Mouse (Mus musculus) heart, embryonic 14.5 days (tissue): Measurements from ENCODE around the gene Klf7. TPM values are rescaled to one million over a fixed set of nuclear protein-coding genes. Genes with fewer than 3 reads are reported as not detected.

Experiments
- ATAC-seq: fragments of 200-750 bp; cut with Nextera tagmentation; 2 replicates; pipeline ENCODE4 v1.8.0; 2017; ENCODE audit warnings: low read depth, moderate TSS enrichment; ENCODE audit not compliant: insufficient number of reproducible peaks, insufficient read depth, low FRiP score
- H3K27ac ChIP-seq, 2 experiments: fragments of 200-500 bp in 1 of 2; fragments of 300-500 bp in 1 of 2; sonication (generic) in 1 of 2; replicated peaks in 1 of 2; 2 replicates each; pipeline ENCODE4 v1.5.1; 2012 to 2014; ENCODE audit warnings: low read depth in 2 of 2, low read length in 2 of 2, control low read depth in 1 of 2, mild to moderate bottlenecking in 1 of 2, mixed read lengths in 1 of 2; ENCODE audit not compliant: control insufficient read depth in 1 of 2, insufficient read depth in 1 of 2
- H3K27me3 ChIP-seq: fragments of 300-500 bp; sonication (generic); 2 replicates; pipeline ENCODE4 v1.6.1; 2014; ENCODE audit warnings: mild to moderate bottlenecking, low read length, control low read depth; ENCODE audit not compliant: control insufficient read depth, insufficient read depth
- H3K36me3 ChIP-seq: fragments of 300-500 bp; sonication (generic); 2 replicates; pipeline ENCODE4 v1.6.1; 2014; ENCODE audit warnings: mild to moderate bottlenecking, control low read depth, low read length, mixed read lengths; ENCODE audit not compliant: control insufficient read depth, insufficient read depth
- H3K4me1 ChIP-seq, 2 experiments: fragments of 200-500 bp in 1 of 2; fragments of 300-500 bp in 1 of 2; sonication (generic) in 1 of 2; 2 replicates each; pipeline ENCODE4 v1.6.1; 2012 to 2014; ENCODE audit warnings: low read length in 2 of 2, control low read depth in 1 of 2, mixed read lengths in 1 of 2; ENCODE audit not compliant: control insufficient read depth in 2 of 2, insufficient read depth in 2 of 2
- H3K4me2 ChIP-seq: fragments of 300-500 bp; sonication (generic); 2 replicates; pipeline ENCODE4 v1.6.1; 2014; ENCODE audit warnings: mild to moderate bottlenecking, low read length
- H3K4me3 ChIP-seq, 2 experiments: fragments of 200-500 bp in 1 of 2; fragments of 300-500 bp in 1 of 2; sonication (generic) in 1 of 2; 2 replicates each; pipeline ENCODE4 v1.5.1; 2012 to 2014; ENCODE audit warnings: low read length in 2 of 2, mild to moderate bottlenecking in 2 of 2, control low read depth in 1 of 2, low read depth in 1 of 2, moderate library complexity in 1 of 2; ENCODE audit not compliant: control insufficient read depth in 1 of 2, insufficient read depth in 1 of 2
- H3K9ac ChIP-seq: fragments of 300-500 bp; sonication (generic); 2 replicates; pipeline ENCODE4 v1.6.1; 2014; ENCODE audit warnings: mild to moderate bottlenecking, low read length
- H3K9me3 ChIP-seq: fragments of 300-500 bp; sonication (generic); 2 replicates; pipeline ENCODE4 v1.6.1; 2016; ENCODE audit warnings: low read length, control low read depth; ENCODE audit not compliant: control insufficient read depth
- WGBS: fragments of 180-500 bp; shearing (Covaris S2); extraction: QIAGEN DNeasy Blood & Tissue Kit; methylation state at CpG from one replicate; pipeline ENCODE4 v1.1.7; 2014; 5-methylcytosine and 5-hydroxymethylcytosine counted together
- polyA plus RNA-seq: library from polyadenylated mRNA; unstranded; fragments of >200 nt; fragmentation: Nextera tagmentation; extraction: Ambion mirVana; gene quantifications from 2 replicates; pipeline ENCODE4 v1.2.1, GENCODE M21; 2014

Gene Klf7
- polyA plus RNA-seq, 1 experiment from 2014 or later = 15.6 TPM

DNA sequence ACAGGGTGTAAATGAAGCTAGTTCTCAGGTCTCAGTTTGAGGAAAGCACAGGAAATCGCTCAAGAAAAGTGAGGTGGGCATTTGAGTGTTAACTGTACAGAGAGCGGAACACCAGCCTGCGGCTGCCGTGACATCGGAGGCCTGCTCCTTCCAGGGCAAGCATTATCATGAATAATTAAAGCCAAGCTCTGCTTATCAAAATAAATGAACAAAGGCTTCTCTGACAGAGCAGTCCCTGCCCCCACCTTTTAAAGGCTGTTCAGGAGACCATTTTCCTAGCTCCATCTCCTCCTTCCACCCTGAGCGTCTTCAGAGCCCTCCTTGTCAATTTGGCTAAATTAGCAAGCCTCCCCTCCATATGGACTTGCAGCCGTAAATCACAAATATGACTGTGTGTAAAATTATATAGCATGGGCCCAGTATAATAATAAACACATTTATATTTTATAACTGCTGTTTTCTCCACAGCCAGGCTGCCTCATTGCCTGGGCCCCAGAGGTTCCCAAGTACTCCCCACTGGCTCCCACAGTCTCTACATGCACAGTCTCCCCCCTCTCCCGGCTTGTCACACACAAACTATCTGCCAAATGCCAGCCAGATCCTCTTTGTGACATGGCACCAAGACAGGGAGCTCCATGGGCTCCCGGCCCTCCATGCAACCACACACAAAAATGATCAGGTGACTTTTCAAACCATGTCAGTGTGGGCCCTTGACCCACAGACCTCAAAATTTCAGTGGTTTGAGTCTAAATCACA is 61.2 kb downstream of the Klf7 start:
- H3K36me3 ChIP-seq = peaks cover 12% of the 10 kb centered on the region
- no peak overlapping the region for H3K4me3 ChIP-seq
- H3K27ac ChIP-seq = no peak overlapping the region; a peak in 1 of 4 replicates
- no peak for ATAC-seq
- H3K9ac ChIP-seq = peak overlapping the region; percentile 26; the same call in 1 of the 2 replicates
- H3K4me1 ChIP-seq = peaks cover 11 to 18% of the 10 kb centered on the region in 2 experiments
- 0 out of 2 replicates have a peak overlapping the region, but pooled peaks have one; percentile 14 for H3K4me2 ChIP-seq
- no peaks in the 10 kb centered on the region for H3K27me3 ChIP-seq
- WGBS = 52% methylated on average over 9 of the region's 9 CpGs
- no peaks in the 10 kb centered on the region for H3K9me3 ChIP-seq

DNA sequence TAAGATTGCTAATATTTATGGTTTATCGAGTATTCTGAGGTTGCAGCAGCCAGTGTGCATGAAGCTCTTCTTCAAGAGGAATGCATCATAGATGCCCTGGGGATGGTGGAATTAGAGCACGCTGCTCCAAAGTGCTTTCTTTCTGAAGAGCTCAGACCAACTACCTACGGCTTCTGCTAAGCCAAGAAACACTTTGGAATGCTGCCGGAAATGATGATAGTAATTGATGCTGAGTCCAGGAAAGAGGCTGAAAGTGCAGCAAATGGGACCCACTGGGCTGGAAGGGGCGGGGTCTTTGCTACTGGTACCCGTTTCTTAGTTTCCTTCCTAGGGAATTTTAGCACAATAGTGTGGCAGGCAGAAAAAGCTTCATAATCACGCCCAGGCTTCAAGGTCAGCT is 62.0 kb downstream of the Klf7 start:
- ATAC-seq = no peak
- 75% methylated on average over 7 of the region's 7 CpGs for WGBS
- H3K27ac ChIP-seq = no peak overlapping the region

DNA sequence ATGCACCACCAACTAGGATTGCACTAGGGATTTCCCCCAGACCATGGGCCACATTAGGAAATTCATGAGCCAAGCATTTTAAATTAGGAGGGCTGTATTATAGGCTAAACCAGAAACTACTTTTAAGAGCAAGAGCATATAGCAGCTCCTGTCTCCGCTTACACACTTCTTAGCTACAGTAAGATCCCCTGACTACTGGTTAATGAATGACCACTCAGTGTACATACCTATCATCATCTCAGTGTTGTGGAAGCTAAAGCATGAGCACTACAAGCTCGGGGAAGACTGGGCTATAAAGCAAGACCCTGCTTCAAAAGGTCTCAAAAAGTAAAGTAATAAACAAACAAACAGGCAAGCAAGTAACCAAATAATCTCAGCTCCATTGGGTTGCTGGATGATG is 65.5 kb downstream of the Klf7 start:
- H3K36me3 ChIP-seq = peaks cover 9% of the 10 kb centered on the region
- H3K9ac ChIP-seq = no peak overlapping the region
- H3K4me1 ChIP-seq = peaks cover 11 to 21% of the 10 kb centered on the region in 2 experiments
- no peaks in the 10 kb centered on the region for H3K9me3 ChIP-seq
- H3K4me3 ChIP-seq = no peak overlapping the region
- H3K27me3 ChIP-seq = no peaks in the 10 kb centered on the region
- H3K4me2 ChIP-seq = no peak overlapping the region
- H3K27ac ChIP-seq = no peak overlapping the region
- no peak for ATAC-seq
- WGBS = 82% methylated on average over 2 of the region's 2 CpGs

More for the DNA sequence above, 62.0 kb downstream of the Klf7 start:
- H3K9ac ChIP-seq = no peak overlapping the region
- no peak overlapping the region for H3K4me3 ChIP-seq
- H3K36me3 ChIP-seq = peaks cover 9% of the 10 kb centered on the region
- H3K27me3 ChIP-seq = no peaks in the 10 kb centered on the region
- H3K4me2 ChIP-seq = no peak overlapping the region
- H3K9me3 ChIP-seq = no peaks in the 10 kb centered on the region
- peaks cover 11 to 18% of the 10 kb centered on the region in 2 experiments for H3K4me1 ChIP-seq

DNA sequence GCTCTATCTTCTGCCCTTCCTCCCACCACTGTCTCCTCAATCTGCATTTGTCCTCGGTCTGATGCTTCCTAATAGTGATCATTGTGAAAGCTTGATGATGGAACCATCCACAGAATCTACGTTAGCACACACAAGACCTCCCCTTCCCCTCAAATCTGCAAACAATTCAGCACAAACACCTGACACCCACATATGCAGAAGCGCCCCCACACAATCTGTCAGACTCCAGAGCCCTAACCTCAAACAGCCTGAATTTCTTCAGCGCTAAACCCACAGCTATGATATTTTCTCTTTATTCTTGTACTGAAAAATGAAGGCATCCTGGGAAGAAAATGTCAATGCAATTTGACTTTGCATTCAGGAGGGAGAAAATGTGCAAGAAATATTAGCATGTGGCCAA is 66.1 kb downstream of the Klf7 start:
- Histone ChIP-seq H3K9me3 (no peaks in the 10 kb centered on the region), H3K27ac (no peak overlapping the region), H3K4me3 (no peak overlapping the region), H3K4me2 (no peak overlapping the region), H3K9ac (no peak overlapping the region), H3K36me3 (peaks cover 9% of the 10 kb centered on the region), H3K4me1 (peaks cover 9 to 16% of the 10 kb centered on the region in 2 experiments), H3K27me3 (no peaks in the 10 kb centered on the region)
- 85% methylated on average over 4 of the region's 4 CpGs for WGBS
- no peak for ATAC-seq

DNA sequence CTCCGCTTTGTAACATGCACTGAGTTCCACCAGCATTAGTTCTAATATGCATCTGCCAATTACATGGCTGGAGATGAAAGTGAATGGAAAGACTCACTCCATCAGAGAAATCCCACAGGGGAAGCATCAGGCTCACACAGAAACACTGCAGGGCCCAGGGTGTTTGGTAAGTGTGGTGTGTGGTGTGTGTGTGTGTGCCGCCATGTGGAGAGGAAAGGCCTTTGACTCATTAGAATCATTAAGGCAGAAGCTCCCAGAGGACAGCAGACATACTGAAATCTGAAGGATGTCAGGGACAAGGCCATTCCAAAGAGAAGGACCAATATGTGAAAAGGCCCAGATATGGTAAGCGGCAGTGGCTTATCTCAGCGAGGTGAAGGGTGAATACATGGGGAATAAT is 66.9 kb downstream of the Klf7 start:
- H3K4me1 ChIP-seq = peaks cover 3 to 8% of the 10 kb centered on the region in 2 experiments
- no peaks in the 10 kb centered on the region for H3K27me3 ChIP-seq
- peaks cover 9% of the 10 kb centered on the region for H3K36me3 ChIP-seq
- WGBS = 79% methylated on average over 4 of the region's 4 CpGs
- H3K9me3 ChIP-seq = no peaks in the 10 kb centered on the region
- no peak for ATAC-seq
- H3K4me3 ChIP-seq = no peak overlapping the region
- H3K4me2 ChIP-seq = no peak overlapping the region
- H3K27ac ChIP-seq = no peak overlapping the region; a peak in 1 of 4 replicates
- no peak overlapping the region for H3K9ac ChIP-seq

DNA sequence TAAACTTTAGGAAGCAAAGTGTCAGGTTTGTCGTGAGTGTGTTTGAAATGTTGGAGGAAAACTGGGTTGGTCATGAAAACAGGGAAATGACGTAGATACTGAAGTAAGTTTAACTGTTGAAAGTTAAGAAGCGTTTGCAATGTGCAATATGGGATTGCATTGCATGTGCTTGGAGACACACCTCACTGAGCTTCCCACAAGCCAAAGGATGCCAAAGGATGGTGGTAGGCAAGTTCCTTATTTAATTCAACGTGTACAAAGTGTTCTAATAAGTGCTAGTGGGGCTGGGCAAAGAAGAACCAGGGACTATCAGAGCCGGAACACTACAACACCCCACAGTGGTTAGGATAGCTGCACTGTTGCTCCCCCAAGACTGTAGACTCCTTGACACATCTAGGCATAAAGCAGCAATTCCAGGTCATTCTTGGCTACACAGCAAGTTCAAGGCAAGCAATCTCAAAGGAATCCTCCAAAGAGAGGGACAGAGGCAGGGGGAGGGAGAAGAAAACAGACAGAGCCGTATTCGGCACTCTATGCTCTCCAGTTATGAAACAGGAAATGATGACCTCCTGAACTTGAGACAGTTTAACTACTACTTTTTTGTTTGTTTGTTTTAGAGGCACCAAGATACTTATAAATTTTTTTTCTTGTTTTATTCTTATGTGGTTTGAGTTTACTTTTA is 69.9 kb downstream of the Klf7 start:
- Histone ChIP-seq H3K27ac (no peak overlapping the region), H3K9me3 (no peaks in the 10 kb centered on the region), H3K4me3 (no peak overlapping the region), H3K36me3 (no peaks in the 10 kb centered on the region), H3K27me3 (no peaks in the 10 kb centered on the region), H3K4me1 (peaks cover 0 to 4% of the 10 kb centered on the region in 2 experiments; a peak in 1 of 4 replicates), H3K4me2 (no peak overlapping the region), H3K9ac (no peak overlapping the region)
- no peak for ATAC-seq
- 63% methylated on average over 7 of the region's 7 CpGs for WGBS

DNA sequence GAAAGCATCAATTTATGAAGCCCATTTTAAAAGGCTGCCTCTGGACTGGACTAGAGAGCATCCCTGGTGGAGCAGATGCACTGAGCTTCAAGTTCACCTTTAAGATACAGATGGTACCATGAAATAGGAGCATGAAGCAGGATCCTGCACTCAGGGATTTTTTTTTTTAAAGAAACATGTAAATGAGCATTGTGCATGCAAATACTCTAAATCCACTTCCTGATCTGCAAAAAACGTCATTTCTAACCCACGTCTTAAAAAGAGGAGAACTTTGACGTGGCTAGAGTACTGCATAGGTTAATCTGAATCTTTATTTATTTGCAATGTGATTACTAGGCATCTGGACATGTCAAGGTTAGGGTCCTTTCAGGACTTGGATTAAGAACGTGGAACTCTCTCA is 73.5 kb downstream of the Klf7 start:
- H3K27ac ChIP-seq = no peak overlapping the region
- H3K4me1 ChIP-seq = peaks cover 0 to 15% of the 10 kb centered on the region in 2 experiments; a peak in 2 of 4 replicates
- no peak overlapping the region for H3K9ac ChIP-seq
- no peaks in the 10 kb centered on the region for H3K27me3 ChIP-seq
- H3K4me2 ChIP-seq = no peak overlapping the region
- H3K4me3 ChIP-seq = no peak overlapping the region
- 84% methylated on average over 4 of the region's 4 CpGs for WGBS
- H3K36me3 ChIP-seq = no peaks in the 10 kb centered on the region
- H3K9me3 ChIP-seq = no peaks in the 10 kb centered on the region
- no peak for ATAC-seq
